Mouse (Mus musculus) spleen, postnatal 14 days (tissue): ENCODE data around the gene Pcif1.
"Not testable (repeated sequence)": the region's sequence is repeated elsewhere in the genome, so short reads cannot be mapped to it uniquely, and the experiment has no call there.

Source experiments
- DNase-seq, 2 experiments: peaks; one replicate each; pipeline ENCODE4 v3.0.0; 2021 to 2022; ENCODE audit warnings: low spot score in 2 of 2

Pcif1 gene

DNA sequence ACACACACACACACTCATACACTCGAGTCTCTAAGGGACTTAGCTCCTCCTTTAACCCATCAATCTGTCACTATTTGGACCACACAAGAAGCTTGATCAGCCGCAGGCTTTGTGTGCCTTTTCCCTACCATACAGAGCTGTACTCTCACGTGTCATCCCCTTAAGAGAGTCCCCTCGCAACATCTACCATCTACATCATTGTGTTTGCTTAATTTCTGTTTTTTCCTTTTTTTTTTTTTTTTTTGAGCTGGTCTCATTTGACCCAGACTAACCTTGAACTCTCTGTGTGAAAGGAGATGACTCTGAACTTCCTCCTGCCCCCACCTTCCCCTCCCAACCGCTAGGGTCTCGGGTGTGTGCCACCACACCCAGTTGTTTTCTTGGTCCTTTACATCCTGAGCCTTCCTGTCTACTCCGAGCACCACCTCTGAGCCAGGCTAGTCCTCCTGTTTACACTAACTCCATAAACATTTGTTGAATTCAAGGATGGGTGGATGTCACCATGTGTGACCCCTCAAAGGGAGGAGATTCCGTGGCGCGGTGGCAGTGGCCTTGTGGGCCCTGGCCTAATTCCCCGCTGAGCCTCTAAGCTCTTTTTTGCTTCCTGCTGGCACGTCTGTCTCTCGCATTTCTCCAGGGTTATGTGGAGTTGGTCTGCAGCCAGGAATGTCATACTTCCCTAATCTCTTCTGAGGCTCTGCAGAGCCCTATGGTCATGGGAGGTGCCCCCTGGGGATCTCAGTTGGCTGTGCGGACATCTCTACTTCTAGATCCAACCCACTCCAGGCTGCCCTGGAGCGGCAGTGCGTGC, 12.2 kb upstream of the Pcif1 start:
- no peak for DNase-seq

DNA sequence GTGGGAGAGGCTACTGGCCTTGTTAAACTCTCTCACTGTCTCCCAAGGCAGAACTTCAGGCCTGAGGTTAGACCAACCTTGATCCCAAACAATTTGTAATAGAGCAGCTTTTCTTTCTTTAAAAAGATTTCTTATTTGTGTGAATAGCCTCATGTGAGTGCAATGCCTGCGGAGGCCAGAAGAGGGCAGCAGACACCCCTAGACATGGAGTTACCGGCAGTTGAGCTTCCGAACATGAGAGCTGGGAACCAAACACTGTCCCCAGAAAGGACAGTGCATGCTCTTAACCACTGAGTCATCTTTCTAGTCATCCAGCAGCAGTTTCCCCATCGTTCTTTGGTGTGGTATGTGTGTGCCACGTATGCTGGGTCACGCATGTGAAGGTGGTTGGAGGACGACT, 11.5 kb upstream of the Pcif1 start:
- no peak for DNase-seq

DNA sequence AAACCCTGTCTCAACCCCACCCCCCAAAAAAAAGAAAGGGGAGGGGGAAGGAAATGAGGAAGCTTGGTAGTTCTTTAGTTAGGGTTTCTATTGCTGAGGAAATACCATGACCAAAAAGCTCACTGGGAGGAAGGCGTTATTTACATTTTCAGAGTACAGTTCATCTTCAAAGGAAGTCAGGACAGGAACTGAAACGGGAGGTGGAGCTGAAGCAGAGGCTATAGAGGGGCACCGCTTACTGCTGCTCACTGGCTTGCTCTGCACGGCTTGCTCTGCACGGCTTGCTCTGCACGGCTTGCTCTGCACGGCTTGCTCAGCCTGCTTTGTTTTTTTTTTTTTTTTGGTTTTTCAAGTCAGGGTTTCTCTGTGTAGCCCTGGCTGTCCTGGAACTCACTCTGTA, 10.6 kb upstream of the Pcif1 start:
- no peak for DNase-seq

DNA sequence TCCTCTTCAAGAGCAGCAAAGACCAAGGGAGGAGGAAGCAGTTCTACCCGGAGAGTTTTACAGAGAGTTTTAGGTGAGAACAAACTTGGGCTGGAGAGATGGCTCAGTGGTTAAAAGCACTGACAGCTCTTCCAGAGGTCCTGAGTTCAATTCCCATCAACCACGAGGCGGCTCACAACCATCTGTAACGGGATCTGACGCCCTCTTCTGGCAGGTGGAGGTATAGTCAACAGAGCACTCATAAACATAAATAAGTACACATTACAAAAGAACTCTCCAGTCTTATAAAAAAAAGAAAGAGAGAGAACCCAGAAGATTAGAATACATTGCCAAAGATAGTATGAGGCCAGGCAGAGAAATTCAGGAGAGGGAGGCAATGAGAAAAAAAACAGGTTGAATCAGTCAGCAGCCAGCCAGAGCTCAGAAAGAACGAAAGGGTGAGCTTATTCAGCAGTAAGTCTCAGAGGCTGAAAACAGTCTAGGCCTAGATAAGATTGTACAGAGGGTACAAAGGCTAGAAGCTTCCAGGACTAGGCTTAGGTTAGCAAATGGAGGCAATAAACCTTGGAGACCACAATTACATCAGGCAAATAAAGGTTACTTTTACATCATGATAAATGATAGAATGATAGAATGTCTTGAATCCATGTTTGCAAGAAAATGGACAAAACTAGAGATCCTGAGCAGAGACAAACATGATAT, 7.4 kb upstream of the Pcif1 start:
- DNase-seq, result no peak

DNA sequence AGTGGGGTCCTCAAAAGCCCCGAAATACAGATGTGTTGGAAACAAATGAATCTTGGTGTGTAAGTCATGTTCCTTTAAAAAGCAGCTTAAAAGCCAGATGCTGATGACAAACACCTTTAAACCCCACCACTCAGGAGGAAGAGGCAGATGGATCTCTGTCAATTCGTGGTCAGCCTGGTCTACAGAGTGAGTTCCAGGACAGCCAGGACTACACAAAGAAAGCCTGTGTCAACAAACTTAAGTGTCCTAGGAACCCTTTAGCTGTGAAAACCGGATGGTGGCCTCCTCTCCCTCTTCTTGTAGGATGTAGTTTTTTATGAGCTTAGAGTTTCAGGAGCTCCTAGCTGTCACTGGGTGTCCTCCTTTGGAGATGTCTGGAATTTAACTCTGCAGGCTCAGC, 5.5 kb upstream of the Pcif1 start:
- no peak for DNase-seq

DNA sequence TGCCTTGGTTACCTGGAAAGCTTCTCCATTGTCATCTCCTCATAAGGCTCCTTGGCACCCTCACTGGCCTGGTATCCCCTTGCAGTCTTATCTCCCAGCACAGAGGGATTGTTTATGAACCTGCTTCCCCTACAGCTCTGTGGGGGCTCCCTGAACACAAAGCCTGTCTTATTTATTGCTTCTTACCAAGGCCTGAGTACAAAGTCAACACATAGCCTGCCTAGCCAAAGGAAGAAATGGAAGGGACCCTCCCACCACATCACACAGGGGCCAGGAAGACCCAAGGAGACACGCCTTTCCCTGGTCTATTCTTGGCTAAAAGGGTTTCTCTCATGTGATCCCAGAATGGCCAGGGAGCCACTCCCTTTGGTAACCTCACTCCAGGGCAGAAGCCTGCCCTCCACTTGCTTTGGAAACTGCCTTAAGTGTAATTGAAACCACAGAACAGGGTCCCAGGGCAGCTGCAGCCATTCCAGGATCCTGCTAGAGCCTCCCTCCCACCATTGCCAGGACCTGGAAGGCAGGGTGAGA, 4.8 kb upstream of the Pcif1 start:
- no peak for DNase-seq

DNA sequence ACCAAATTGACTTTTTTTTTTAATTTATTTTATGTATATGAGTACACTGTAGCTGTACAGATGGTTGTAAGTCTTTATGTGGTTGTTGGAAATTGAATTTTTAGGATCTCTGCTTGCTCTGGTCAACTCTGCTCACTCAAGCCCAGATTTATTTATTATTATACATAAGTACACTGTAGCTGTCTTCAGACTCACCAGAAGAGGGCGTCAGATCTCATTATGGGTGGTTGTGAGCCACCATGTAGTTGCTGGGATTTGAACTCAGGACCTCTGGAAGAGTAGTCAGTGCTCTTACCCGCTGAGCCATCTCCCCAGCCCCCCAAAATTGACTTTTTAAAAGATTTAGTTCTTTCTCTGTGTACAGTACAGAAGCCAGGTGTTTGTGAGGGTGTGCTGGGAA, 3.5 kb upstream of the Pcif1 start:
- not testable (repeated sequence) for DNase-seq

DNA sequence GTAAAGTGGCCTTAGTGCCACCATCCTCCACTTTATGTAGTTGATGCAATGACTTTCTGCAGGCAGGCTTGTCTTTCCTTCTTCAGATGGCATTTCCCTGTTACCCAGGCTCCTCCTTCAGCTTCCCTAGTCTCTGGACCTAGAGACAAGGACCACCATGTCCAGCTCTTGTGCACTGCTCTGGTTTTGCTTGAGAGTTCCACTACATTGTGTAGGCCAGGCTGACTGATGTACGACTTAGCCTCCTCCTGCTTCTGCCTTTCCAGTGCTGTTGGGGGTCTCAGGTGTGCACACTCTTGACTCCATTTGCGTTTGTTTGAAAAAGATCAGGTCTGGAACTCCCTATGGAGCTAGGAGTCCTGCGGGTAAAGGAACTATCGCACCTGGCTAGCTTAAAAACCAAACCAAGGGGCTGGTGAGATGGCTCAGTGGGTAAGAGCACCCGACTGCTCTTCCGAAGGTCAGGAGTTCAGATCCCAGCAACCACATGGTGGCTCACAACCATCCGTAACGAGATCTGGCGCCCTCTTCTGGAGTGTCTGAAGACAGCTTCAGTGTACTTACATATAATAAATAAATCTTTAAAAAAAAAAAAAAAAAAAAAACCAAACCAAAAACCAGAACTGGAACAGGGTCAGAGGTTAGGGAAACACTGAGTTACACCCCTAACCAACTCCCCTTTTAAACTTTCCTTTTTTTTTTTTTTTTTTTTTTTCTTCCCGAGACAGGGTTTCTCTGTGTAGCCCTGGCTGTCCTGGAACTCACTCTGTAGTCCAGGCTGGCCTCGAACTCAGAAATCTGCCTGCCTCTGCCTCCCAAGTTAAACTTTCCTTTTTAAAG, 1.5 kb upstream of the Pcif1 start:
- DNase-seq, result not testable (repeated sequence)

DNA sequence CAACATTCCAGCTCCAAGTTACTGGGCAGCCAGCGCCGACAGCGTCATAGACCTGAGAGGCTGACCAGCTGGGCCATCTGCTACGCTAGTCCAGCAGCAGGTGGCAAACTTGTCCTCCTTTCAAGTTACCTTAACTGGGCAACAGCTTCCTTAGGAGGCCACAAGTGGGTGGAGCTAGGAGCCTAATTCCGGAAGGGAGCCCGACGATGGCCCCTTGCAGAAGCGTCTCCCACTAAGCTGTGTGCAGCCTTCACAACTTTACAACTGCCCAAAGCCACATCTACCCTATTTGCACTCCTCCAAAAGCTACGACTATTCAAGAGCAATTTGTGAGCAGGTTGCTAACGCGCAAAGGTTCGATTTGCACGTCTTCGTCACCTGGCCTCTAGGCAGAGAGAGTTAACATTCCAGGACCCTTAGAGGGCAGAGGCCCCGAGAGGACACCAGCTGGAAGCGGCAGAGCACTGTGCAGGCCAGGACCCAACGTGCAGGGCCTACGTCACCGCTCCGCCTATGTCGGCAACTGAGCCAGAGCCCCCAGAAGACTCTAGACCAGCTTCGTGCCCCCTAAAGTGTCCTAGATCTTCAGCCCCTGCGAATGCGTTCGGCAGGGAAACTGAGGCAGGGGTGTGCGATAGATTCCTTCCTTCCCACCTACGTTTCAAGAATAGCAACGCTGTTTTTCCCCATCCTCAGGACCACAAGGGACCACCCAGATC, 436 bp upstream of the Pcif1 start:
- peak in 1 of 2 experiments; percentile 41 for DNase-seq

DNA sequence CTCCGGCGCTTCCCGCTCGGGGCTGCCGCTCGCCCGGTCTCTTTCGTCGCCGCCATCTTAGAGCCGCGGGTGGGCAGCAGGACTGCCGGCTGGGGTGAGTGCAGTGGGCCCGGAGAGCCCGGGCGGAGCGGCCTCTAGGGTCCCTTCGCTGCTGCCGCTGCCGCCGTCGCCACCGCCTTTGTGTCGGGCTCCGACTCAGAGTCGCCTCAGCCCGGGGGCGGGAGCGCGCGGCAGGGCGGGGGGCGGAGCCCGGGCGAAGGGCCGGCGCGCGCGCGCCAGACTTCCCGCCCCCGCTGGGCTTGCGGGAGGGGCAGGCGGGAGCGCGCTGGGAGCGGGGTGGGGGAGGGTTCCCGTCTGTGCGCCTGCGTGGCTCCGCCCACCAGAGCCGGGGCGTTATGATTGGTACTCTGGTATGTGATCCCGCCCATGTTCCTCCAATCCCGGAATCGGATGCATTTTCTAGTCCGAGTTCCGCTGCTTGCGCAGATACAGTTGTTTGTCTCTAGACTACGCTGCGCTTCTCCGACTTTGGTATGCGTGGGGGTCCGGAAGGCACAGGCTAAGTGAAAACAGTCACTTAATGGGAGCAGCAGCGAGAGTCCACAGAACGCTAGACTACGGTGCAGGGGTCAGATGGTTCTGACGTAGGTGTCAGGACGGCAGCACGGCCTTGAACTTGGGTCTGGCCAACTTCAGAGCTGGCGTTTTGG, 619 bp downstream of the Pcif1 start:
- DNase-seq, result peak; percentile 91 to 92

DNA sequence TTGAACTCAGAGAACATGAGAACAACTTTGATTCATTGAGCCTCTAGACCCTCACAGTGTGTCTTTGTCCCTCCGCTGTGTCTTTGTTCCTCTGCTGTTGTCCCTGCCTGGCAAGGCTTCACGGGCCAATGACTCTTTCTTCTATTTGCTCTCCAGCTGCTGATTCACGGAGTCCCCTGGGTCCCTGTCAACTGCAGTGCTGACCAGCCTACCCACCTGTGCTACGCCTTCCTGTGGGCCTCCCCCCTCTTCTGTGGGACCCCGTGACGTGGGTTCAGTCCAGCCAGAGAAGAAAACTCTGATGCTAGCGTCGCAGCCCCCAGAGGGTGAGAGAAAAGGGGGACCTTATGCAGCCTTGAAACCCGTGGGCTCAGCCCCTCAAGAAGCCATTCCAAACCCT, 3.5 kb downstream of the Pcif1 start:
- DNase-seq, result peak in 1 of 2 experiments; percentile 28

DNA sequence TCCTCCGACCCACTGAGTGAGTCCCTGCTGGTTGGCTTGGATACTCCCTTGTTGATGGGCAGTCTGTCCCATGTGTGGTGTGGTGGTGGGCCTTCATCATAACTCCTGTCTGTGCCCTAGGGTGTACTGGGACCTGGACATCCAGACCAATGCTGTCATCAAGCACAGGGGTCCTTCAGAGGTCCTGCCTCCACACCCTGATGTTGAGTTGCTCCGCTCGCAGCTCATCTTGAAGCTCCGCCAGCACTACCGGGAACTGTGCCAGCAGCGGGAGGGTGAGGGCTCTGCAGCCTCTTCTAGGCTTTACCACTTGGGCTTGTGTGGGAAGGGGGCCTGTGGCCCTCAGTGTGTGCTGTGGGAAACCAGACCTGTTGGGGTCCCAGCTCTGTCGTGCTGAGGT, 6.7 kb downstream of the Pcif1 start:
- no peak for DNase-seq

DNA sequence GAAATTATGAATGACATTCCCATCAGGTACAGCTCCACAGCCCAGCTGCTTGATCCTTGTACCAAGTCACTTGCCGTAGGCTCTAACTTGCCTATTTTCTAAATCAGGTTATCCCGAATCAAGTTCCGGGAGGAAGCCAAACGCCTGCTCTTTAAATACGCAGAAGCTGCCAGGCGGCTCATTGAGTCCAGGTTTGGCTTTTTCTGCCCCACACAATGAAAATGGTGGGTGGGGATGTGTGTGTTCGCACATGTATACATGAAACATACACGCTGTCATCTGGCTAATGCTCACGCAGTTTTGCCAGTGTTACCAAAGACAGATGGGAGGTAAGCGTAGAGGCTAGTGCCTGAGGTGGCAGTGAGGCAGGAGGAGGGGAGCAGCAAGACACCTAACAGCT, 7.5 kb downstream of the Pcif1 start:
- no peak for DNase-seq

DNA sequence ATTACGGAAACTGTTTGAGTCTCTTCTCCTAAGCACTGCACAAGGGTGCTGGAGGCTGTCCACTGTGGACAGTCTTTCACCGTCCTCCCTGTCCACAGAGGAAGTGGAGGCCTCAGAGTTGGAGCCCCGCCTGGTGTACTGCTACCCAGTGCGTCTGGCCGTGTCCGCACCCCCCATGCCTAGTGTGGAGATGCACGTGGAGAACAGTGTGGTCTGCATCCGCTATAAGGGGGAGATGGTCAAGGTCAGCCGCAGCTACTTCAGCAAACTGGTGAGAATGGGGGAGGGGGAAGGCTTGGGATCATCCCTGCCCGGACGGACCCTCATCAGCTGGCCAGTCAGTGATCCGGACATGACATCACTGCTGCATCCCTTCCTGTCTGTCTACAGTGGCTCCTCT, 9.9 kb downstream of the Pcif1 start:
- DNase-seq, result no peak

DNA sequence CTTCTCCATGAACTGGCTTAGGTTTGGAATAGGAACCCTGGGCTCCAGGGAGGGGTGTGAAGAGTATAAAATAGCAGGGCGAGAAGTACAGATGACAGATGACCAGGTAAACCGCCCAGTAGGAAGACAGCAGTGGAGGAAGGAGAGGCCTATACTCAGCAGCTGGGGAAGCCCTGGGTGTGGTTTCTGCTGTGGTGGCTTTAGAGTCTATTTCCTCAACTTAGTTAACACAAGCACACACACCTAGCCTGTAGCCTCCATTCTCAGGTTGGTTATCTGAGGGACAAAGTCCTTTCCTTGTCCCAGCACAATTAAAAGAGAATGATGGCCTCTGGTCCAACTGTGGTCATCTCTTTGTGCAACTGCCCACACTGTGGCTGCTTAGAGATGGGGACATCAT, 10.9 kb downstream of the Pcif1 start:
- DNase-seq, result no peak

DNA sequence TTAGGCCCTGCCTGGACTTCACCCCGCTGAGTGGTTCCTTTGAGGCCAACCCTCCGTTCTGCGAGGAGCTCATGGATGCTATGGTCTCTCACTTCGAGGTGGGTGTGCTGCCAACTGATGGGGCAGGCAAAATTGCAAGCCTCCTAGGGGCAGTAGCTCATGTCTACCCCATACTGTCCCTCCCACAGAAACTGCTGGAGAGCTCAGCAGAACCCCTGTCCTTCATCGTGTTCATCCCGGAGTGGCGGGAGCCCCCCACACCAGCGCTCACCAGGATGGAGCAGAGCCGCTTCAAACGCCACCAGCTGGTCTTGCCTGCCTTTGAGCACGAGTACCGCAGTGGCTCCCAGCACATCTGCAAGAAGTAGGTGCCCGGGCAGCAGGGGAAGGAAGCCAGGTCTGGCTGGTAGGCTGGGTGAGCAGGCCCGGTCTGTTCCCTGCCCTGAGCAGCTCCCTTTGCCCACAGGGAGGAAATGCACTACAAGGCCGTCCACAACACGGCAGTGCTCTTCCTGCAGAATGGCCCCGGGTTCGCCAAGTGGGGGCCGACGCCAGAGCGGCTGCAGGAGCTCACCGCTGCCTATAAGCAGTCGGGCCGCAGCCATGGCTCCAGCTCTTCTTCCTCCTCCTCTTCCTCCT, 11.4 kb downstream of the Pcif1 start:
- DNase-seq, result no peak

DNA sequence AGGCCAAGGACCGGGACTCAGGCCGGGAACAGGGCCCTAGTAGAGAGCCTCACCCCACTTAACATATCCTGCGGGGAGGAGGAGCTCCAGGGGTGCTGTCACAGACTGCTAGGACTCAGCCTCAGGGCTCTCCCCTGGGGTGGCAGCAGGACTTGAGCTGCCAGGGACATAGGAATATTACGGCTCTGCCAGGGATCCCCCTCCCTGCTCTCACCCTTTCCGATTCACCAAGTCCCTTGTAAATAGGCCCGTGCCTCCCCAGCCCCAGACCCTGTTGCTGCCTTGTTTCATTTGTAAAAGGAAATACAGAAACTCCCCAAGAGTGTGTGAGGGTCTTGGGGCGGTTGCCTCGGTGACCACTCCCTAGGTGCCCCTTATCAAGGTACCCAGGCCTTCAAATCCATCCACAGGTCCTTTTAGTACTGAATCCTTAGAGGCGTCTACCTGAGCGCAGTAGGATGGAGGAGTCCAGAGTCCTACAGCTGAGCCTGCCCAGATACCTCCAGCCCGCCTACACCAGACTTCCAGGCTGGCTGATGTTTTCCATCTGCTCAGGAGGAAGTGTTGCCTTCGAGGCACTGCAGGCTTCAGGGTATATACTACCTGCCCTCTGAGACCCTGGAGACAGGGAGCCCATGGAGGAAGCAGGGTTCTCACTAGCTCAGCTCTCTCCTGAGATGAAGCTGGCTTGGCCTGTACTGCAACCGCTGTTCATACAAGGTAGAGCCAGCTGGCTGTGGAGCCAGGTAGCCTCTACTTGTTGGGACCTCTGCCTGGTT, 12.1 kb downstream of the Pcif1 start:
- no peak for DNase-seq

DNA sequence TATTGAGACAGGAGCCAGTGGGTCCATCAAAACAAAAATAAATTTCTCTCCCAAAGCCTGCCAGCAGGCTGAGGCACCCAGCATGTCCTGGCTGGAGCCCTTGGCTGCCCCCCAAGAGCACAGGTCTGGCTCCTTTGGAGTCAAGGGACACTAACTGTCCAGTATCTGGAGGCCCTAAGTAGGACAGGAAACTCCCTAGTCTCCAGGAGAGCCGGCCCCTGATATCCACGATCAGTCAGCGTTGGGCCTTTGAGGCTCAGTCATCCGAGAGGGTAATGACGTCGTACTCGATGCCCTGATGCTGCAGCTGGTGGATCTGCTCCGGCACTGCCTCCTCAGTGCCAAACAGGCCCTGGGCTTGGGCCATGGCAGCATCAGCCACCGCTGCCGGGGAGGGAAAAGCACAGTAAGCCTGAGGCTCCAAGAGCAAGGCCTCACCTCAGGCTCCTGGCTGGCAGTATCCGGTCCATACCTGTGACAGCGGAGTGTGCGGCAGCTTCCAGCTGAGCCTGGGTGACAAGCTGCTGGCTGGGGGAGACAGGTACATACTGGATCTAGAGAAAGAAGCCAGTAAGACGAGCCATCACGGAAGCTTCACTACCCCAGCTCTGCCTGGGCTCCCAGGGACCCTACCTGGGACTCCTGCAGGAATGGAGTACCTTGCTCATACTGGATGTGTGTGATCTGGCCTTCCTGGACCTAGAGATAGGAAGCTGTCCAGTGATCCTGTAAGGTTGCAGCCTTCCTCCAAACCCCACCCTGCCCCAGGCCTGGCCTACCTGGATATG, 13.0 kb downstream of the Pcif1 start:
- DNase-seq, result no peak

DNA sequence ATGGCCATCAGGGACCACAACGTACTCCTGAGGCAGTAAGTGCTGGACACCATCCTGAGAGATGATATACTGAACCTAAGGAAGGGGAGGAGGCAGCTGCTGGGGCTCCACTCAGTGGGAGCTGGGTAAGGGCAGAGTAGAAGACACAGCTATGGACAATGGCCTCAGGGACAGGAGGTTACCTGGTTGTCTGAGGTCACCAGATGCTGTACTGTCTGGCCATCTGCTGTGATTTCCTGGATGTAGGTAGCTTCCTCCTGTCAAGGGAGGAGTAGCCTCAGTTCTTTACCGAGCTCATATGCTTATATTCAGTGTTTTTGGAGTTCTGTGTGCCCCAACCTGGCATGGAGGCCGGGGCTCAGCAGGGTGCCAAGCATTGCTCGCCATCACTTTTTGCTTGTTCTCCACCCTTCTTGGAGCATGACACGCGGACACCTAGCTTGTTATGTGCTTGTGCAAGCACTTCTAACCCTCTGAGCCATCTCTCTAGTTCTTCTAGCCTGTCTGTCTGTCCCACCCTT, 13.7 kb downstream of the Pcif1 start:
- no peak for DNase-seq
